Mouse (Mus musculus) left cerebral cortex, postnatal 25 days (tissue): Measurements from ENCODE around the gene Jtb. TPM values are rescaled to one million over a fixed set of nuclear protein-coding genes. Genes with fewer than 3 reads are reported as not detected.

Source experiments
- DNase-seq, 2 experiments: peaks; one replicate each; pipeline ENCODE4 v3.0.0; 2022; ENCODE audit warnings: low spot score in 2 of 2, mixed read lengths in 1 of 2
- intact Hi-C: fragments of 180-260 bp; cut with DNase I; formaldehyde crosslinking; loops from one replicate; pipeline ENCODE4 v1.15.1; 2025
- total RNA-seq, 2 experiments: library from RNA; stranded (reverse); gene quantifications; 2 replicates each; pipeline ENCODE4 v1.2.3; 2021

Jtb gene
- total RNA-seq = 10 to 100 TPM; 43.2 to 44.7 TPM

DNA sequence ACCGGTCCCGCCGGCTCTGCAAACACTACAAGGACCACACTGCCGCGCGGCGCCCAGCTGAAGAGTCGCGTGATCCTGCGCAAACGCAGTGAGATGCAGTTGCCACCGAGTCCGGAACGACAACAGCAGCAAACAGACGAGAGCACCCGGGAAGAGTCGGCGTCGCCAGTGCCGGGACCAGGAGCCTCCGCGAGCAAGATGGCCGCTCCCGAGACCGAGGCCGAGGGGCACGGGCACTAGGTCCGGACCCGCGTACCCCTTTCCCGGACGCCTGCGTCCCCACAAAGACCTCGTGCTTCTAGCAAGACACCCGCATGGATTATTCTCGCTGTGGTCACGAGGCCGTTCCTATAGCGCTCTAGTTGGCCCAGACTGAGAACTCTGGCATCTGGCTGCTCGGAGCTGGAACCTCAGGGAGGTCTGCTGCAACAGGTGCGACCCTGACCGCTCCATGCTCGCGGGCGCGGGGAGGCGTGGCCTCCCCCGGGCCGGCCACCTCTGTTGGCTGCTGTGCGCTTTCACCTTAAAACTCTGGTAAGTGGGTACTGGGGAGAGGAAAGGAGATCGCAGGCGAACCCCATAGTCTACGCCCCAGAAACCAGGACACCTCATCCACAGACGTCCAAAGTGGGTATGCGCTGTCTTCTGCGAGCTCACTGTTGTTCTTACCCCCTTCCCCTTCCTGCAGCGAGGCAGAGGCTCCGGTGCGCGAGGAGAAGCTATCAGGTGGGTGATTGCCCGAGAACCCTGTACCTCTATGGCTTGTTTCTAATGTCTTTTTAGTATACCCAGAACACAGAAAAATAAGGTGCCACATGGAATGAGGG, at the start of gene Jtb:
TSS of gene Jtb (plus strand) at position 91 of the 827 bp plus-strand sequence.
- peak; percentile 97 to 98 for DNase-seq
- intact Hi-C loops = loop anchor here (2.0 kb wide), 1 partner anchor 15 kb away; no protein-coding TSS in a partner anchor

DNA sequence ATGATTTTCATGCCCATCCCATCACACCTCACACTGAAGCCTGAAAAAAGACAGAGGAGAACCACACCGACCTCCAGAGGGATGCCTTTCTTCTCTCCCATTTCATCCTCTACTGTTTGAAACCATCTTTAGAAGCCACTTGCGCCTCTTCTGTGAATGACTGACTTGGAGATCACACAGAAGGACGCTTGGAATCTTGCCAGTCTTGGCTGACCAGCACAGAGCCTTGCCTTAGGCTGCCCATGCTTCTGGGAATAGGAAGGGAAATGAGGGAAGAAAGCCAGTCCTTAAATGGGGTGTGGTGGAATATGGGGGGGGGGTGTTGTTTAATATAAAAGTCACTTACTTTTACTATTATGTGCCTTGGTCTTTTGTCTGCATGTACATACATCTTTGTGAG, 47.8 kb upstream of the Jtb start:
- intact Hi-C loops = no loop called here
- DNase-seq = no peak

DNA sequence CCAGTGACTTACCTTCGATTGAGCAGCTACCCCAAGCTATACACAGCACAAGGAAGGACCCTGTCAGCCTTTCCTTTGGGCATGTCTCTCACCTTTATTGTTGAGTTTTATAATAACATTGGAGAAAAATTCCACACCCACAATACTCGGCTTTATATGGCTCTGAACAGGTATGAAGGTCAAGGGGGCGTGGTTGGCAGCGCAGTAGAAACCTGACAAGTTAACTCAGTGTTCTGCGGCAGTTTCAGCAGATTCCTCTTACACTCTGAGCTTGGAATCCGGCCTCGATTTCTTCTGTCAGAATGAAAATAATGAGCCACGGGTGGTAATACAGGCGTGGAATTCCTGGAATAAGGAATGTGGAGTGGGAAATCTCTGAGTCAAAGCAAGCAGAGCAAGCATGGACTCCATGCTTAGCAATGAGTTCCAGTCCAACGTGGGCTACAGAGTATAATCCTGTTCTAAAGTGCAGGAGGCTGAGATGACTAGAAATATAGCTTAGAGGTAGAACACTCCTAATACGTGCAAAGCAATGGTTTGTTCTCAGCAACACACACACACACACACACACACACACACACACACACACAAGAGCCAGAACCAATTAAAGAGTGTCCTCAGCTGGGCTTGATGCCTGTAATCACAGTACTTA, 40.4 kb upstream of the Jtb start:
- no peak for DNase-seq
- intact Hi-C loops = no loop called here

DNA sequence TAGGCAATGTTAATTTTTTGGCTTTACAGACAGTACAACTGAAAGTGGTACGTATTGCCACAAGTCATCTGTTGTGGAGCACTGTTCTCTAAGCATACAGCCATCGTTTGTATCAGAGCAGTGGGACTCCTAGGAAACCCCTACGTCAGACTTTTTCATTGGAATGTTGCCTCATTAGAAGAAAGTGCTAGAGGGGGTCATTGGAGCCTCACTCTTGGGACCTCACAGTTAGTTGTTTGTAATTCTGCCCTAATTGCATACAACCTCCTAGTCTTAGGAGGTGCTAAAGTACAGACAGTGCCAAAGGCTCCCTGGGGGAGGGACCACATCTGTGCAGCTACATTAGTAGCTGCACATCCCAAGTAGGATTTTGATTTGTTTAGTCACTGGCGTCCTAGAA, 36.6 kb upstream of the Jtb start:
- DNase-seq = no peak

DNA sequence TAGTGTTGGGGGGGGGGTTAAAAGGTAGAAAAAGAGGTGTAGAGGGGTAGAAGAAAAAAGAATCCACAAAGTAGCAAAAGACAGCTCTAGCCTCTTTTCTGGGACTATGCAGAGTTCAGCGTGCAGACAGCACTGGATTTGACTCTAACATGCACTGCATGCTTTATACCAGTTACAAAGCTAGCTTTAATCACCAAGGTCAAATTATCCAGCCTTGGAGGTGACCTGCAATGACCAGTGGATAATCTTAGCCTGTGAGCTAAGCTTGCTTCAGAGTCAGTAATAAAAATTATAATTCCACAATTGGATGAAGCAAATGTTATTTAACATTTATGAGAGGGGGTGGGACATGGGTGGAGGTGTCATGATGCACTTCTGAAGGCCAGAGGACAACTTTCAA, 35.8 kb upstream of the Jtb start:
- intact Hi-C loops = no loop called here

More for the DNA sequence above, 36.6 kb upstream of the Jtb start:
- intact Hi-C loops = no loop called here

DNA sequence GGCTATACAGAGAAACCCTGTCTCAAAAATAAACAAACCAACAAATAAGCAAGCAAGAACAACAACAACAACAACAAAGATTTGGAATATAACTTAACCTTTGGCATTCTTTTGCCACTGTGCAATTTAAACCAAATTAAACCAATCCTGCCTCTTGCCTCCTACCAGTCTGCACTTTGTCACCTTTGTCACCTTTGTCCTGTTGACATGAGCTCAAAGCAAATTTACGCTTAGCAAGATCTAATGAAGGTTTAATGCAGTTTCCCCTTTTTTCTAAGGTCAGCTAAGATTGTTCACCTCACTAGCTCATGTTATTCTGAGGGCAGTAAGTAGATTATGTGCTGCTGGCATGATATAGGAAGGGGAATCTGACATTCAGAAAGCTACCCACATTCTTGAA, 33.8 kb upstream of the Jtb start:
- intact Hi-C loops = no loop called here
- no peak for DNase-seq

More for the DNA sequence above, 35.8 kb upstream of the Jtb start:
- no peak for DNase-seq

DNA sequence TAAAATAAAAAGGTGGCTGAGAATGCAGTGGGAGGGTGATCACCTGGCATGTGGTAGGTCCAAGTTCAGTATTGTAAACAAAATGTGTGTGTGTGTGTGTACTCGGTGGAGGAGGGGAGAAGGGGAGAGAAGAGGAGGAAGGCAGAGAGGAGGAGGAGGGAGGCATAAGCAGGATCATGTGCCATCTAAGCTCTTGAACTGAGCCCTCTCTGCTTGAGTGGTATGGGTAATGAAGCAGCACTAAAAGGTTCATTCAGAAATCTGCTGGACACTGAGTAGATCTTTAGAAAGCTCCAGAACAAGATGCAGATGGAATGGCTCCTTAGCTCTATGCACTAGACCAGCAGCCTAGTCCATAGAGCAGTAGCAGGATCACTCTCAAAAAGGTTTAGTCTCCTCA, 28.5 kb upstream of the Jtb start:
- no peak for DNase-seq
- intact Hi-C loops = loop anchor here (5.0 kb wide), 1 partner anchor 71 kb away; no protein-coding TSS in a partner anchor

DNA sequence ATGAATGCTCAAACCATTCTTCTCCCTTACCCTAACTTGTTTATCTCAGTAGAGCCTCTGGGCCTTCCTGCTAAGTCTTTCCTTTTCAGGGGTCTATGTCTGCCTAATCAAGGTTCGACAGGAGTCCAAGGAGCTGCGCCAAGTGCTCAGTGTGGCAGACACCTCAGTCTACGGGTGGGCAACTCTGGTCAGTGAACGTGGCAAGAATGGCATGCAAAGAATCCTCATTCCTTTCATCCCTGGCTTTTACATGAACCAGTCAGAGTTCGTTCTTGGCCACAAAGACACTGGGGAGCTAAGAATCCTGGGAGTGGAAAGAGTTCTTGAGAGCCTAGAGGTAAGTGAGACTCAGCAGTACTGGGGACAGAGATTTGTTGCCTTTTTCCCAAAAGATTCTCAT, 27.8 kb upstream of the Jtb start:
- no peak for DNase-seq
- intact Hi-C loops = loop anchor here (2.0 to 5.0 kb wide), 2 partner anchors 71 to 117 kb away; no protein-coding TSS in a partner anchor

DNA sequence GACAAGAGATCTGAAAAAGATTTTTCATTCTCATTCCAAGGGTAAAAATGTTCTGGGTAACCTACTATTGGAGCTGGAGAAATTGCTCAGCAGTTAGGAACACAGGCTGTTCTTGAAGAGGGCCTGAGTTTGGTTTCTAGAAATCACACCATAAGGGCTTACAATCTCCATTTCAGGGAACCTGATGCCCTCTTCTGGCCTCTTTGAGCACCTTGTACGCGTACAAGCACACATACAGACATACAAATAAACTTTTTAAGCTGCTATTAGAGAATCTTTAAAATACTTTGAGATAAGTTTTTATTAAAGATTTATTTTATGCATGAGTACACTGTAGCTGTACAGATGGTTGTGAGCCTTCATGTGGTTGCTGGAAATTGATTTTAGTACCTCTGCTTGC, 26.8 kb upstream of the Jtb start:
- DNase-seq = no peak
- intact Hi-C loops = loop anchor here (2.0 to 5.0 kb wide), 2 partner anchors 72 to 118 kb away; no protein-coding TSS in a partner anchor

DNA sequence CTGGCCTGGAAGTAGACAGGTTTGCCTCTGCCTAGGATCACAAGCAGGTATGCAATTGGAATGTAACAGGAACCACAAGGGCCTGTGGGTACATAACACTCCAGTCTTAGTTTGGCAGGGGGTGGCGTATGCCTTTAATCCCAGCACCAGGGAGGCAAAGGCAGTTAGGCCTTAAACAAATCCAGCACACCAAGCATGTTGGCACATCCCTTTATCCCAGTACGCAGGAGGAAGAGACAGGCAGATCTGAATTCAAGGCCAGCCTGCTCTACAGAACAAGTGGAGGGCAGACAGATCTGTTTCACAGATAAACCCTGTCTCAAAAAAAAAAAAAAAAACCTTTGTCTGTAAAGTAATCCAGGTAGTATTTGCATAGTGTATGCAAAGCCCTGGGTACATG, 22.7 kb upstream of the Jtb start:
- intact Hi-C loops = no loop called here
- no peak for DNase-seq

DNA sequence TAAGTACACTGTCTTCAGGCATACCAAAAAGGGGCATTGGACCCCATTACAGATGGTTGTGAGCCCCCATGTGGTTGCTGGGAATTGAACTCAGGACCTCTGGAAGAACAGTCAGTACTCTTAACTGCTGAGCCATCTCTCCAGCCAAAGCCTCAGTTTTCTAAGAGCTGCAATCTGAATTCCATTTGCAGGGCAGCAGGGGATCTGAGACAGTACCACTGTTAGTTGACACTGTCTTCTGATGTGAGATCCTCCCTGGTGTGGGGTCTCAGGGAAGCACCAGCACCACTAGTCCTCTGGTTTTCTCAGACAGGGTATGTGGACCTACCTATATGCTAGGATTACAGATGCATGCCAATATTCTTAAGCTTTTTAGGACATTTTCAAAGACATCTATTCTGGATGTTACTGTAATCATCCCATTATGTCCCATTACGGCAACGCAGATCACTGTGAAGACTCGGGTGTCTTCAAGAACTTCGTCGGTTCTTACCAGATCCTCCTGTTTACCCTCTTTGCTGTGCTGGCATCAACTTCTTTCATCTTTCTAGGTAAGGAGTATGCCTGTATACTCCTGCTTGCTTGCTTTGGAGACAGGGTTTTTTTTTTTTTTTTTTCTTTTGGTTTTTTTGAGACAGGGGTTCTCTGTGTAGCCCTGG, 21.4 kb upstream of the Jtb start:
- intact Hi-C loops = no loop called here
- DNase-seq = no peak

DNA sequence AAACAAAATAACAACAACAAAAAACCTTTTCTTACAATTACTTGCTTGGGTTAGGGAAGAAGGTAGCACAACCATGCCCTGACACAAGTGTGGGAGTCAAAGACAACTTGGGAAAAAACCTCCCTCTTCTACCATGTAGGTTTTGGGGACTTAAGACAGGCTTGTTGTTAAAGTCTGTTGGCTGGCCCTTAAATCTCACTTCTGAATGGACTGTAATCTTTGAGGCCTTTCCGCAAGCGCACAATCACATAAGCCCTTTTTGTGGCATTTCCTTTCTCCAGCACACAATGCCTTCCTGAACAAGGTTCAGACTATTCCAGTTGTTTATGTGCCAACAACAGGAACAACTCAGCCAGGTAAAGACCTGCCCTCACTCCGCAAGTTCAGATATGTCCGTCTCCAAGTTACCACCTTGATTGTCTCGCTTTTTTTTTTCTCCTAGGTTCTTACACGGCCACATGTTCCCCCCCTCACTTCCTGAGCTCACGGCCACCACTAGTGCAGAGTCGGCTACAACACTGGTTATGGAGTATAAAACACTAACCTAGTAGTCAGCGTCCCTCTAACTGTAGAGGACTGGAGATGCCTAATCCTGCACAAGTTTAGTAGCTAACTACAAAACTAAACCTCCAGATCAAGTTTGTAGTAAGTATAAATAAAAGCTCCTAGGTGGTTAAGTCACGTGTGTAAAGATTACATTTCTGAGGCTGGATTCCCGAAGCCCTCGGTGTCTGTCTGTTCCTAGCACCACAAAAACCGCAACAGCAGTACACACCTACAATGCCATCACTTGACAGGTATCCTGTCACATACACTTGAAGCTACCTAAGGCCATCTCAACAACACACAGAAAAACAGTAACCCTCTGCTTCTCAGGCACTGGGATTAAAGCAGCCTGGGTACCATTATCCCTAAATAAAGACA, 19.7 kb upstream of the Jtb start:
- intact Hi-C loops = no loop called here
- no peak for DNase-seq

DNA sequence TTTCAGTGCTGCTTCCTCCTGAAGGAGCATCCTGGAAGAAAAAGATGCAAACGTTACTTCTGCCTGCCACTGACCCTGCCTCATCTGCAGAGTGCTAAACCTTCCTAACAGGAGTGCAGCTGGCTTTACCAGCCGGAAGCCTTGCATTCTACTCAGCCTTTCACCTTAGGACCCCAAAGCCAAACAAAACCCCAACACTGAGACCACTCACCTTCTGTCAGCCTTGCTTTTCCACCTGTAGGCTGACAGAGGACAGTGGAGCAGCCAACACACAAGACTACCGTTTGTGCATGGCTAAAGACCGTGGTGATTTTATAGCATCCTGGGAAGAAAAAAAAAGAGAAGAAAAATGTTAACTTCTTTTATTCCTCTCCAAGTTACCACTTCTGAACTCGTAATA, 18.7 kb upstream of the Jtb start:
- no peak for DNase-seq
- intact Hi-C loops = no loop called here

DNA sequence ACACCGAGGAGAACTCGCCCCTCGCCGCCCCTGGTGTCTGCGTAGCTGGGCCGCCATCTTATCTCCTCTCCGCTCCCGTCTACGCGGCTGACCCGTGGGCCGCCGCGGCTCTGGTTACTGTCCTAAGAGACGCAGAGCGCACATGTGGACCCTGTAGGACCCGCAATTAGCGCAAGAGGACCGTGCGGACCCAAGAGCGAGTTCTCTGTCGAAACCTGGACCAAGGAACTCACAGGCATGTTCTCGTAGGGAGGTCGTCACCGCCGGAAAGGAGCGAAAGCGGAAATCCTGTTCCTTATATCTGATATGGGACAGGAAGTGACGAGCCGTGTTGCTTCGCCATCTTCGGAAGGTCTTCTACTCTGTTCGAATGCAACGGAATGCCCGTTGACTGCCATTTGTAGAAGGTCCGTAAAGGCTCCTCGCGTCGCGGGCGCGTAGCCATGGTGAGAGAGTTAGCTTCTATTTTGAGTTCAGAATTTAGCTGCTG, 18.0 kb upstream of the Jtb start, which contains the start of the genes Rps27 and Rab13:
TSS of gene Rps27 (minus strand) at position 275 of the 490 bp plus-strand sequence.
TSS of gene Rab13 (plus strand) at position 319 of the 490 bp plus-strand sequence.
- peak; percentile 93 to 97 for DNase-seq
- intact Hi-C loops = no loop called here

DNA sequence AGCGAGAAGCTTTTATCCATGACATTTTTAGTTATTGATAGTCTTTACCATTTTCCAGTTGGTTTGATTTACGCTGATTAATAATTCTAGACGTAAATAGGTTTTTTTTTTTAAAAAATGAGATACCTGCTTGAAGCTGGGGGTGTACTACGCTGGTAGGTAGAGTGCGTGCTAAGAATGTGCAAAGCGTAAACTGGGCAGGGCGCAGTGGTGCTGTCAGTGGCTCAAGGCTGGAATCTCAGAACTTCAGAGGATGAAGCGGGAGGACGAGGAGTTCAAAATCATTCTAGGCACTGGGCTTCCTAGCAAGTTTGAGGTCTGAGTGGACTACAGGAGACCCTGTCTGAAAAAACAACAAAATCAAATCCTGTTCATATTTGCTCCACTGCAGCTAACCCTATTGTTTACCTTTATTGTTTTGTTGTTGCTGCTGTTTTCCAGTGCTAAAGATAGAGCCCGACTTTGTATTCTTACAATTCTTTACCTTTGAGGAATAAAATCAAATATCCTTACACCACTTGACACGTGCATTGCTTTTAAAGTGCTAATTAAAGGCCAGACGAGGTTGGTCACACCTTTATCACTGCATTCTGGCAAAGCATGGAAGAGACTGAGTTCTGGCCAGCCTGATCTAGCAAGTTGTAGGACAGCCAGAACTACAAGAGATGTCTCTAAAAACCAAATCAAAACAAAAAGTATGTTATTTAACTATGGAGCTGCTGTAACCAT, 17.3 kb upstream of the Jtb start:
- intact Hi-C loops = no loop called here
- peak; percentile 15 to 35 for DNase-seq

DNA sequence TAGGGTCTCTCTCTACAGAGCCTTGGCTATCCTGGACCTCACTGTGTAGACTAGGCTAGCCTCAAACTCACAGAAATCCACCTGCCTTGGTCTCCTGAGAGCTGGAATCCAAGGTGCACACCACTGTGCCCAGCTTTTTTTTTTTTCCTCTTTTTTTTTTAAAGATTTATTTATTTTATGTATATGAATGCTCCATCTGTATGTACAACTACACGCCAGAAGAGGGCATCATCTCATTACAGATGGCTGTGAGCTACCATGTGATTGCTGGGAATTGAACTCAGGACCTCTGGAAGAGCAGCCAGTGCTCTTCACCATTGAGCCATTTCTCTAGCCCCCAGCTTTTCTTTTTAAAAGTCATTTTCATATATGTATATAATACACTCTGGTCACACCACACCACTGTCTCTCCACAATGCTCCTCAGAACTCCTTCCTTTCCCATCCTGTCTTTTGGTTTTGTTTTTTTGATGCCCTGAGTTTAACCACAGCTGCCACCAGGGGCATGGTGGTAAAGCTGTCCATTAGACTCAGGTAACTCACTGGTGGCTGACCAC, 15.5 kb upstream of the Jtb start:
- no peak for DNase-seq
- intact Hi-C loops = no loop called here

DNA sequence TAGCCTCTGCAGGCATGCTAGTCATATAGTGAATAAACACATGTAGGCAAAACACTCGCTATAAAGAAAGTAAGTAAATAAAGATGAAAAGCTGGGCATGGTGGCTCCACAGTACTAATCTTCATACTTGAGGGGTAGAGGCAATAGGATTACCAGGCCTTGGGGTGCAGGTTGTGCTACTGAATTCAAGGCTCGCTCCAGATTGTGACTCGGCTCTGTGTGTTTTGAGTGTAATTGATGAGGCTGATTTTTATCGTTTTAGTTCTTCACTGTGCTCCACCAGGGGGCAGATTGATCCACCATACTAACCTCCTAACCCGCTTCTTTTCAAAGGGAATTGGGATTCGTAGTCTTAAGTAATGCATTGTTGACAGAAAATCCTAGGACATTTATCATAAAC, 11.3 kb upstream of the Jtb start:
- intact Hi-C loops = no loop called here

DNA sequence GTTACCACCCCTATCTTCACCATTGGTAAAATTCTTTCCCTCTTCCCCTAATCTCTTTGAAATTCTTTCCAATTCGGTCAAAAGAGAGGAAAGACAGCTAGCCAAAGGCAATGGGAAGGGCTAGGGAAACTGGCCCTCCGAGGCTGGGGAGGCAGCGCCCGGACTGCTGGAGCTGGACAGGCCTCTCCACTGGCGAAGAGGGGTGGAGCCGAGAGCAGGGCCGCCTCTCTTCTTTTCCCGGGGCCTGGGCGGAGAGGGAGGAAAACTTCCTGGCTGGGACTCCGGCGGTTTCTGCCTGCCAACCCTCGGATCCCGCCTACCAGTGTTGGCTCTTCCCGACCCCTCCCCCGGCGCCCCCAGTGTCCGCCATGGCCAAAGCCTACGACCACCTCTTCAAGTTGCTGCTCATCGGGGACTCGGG, 10.9 kb upstream of the Jtb start:
- peak; percentile 8 to 26 for DNase-seq
- intact Hi-C loops = no loop called here

More for the DNA sequence above, 11.3 kb upstream of the Jtb start:
- DNase-seq = peak; percentile 48 to 51
